In the genomic region with DNA sequence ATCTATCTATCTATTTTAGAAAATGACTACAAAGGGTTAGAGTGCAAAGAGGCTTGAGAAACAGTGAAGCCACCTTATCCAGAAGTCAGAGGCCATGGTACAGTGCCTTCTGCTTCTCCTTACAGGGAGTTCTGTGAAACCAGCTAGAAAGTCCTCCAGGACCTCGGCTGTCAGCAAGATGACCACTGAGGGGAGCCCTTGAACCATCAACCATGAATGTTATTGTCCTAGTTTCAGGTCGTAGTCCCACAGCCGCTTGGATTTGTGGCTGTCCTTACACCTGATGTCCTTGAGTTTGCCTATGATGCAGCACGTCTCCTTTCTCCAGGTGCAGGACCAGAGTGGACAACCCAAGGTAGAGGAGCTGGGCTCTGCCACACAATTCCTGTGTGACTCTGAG, we compare ENCODE assay signal across 8 mouse cellular contexts.
DNase-seq lines count a peak whose midpoint lies in the region; ATAC-seq and TF ChIP-seq lines count a peak whose summit lies in the region.

No protein-coding gene starts in this region.

- no peaks in the 10 kb centered on the region for H3K36me3 ChIP-seq in liver, postnatal 0 days (replicated peaks; ENCODE audit: insufficient read depth, low read length)

- no peak overlapping the region for H3K9ac ChIP-seq in liver, postnatal 0 days (replicated peaks)

- no peaks in the 10 kb centered on the region for H3K27me3 ChIP-seq in liver, postnatal 0 days (ENCODE audit: insufficient read depth, low read length)

- H3K4me3 ChIP-seq in liver, postnatal 0 days (ENCODE audit: low read depth, low read length): no peak overlapping the region

- DNase-seq in frontal cortex, postnatal 14 days (ENCODE audit: low spot score in 2 of 2): no peak
- DNase-seq in liver, postnatal 0 days: no peak
- no peak for DNase-seq in liver
- DNase-seq in cerebellum, adult 9-11 months: peak; percentile 34
- peak; percentile 23 for DNase-seq in retina, adult 2 months (ENCODE audit: low read depth, low spot score)
- DNase-seq in thymus, postnatal 36 days: no peak
- DNase-seq in gastrocnemius, postnatal 10 days: no peak

- peak; percentile 73 for ATAC-seq in frontal cortex, adult (ENCODE audit: low TSS enrichment)
- no peak for ATAC-seq in liver, postnatal 0 days

- H3K9me3 ChIP-seq in liver, postnatal 0 days (ENCODE audit: low read length): no peaks in the 10 kb centered on the region

- TF ChIP-seq CTCF in liver, postnatal 0 days (IDR thresholded peaks at IDR 0.05; ENCODE audit: low read depth): peak; percentile 42

- H3K27ac ChIP-seq in liver, postnatal 0 days (ENCODE audit: low read depth): no peak overlapping the region

- 13% methylated on average over 4 of the region's 4 CpGs for WGBS in liver, postnatal 0 days (ENCODE audit: insufficient replicate concordance)

- H3K4me1 ChIP-seq in liver, postnatal 0 days (ENCODE audit: insufficient read depth): no peaks in the 10 kb centered on the region

- no peak for TF ChIP-seq EP300 in liver, postnatal 0 days (IDR thresholded peaks at IDR 0.05; ENCODE audit: low read depth)

- no peak overlapping the region for H3K4me2 ChIP-seq in liver, postnatal 0 days (ENCODE audit: low read depth, low read length)

Comparison
In these comparisons a context has a peak if more than half of its experiments do, and no peak if none do; other contexts are left out.
1. DNase-seq: peak in cerebellum, adult 9-11 months (single experiment) and retina, adult 2 months (single experiment); none in frontal cortex, postnatal 14 days (0 of 2), liver, postnatal 0 days (single experiment), liver (single experiment), thymus, postnatal 36 days (0 of 2) and gastrocnemius, postnatal 10 days (single experiment).